Mouse (Mus musculus) heart, embryonic 10.5 days (tissue): Measurements from ENCODE around the gene Tmem238l. TPM values are rescaled to one million over a fixed set of nuclear protein-coding genes. Genes with fewer than 3 reads are reported as not detected.

Experiments used
- DNase-seq: peaks from one replicate; pipeline ENCODE4 v3.0.0-alpha.2; 2017; ENCODE audit warnings: low spot score
- H3K27ac ChIP-seq: fragments of 300-500 bp; sonication (generic); 2 replicates; pipeline ENCODE4 v1.5.1; 2016; ENCODE audit warnings: mild to moderate bottlenecking
- H3K27me3 ChIP-seq: fragments of 300-500 bp; sonication (generic); 2 replicates; pipeline ENCODE4 v1.6.1; 2016; ENCODE audit warnings: mild to moderate bottlenecking; ENCODE audit not compliant: poor library complexity, insufficient read depth, severe bottlenecking
- H3K36me3 ChIP-seq: fragments of 300-500 bp; sonication (generic); 2 replicates; pipeline ENCODE4 v1.6.1; 2016; ENCODE audit warnings: mild to moderate bottlenecking, moderate library complexity
- H3K4me1 ChIP-seq: fragments of 300-500 bp; sonication (generic); 2 replicates; pipeline ENCODE4 v1.6.1; 2016; ENCODE audit warnings: mild to moderate bottlenecking
- H3K4me3 ChIP-seq: fragments of 300-500 bp; sonication (generic); 2 replicates; pipeline ENCODE4 v1.5.1; 2016; ENCODE audit warnings: mild to moderate bottlenecking, moderate library complexity
- H3K9me3 ChIP-seq: fragments of 300-500 bp; sonication (generic); 2 replicates; pipeline ENCODE4 v1.6.1; 2016; ENCODE audit warnings: mild to moderate bottlenecking, moderate library complexity
- WGBS: fragments of 180-500 bp; shearing (Covaris S2); methylation state at CpG from one replicate; pipeline ENCODE4 v1.1.7; 2016; 5-methylcytosine and 5-hydroxymethylcytosine counted together
- polyA plus RNA-seq: library from polyadenylated mRNA; unstranded; fragments of >200 nt; fragmentation: Nextera tagmentation; extraction: Ambion mirVana; gene quantifications from 2 replicates; pipeline ENCODE4 v1.2.1, GENCODE M21; 2016

Gene Tmem238l
- polyA plus RNA-seq, 1 experiment from 2014 or later, result not detected

GRCm38 (mm10) chr11:67008528-67008927, 52.1 kb downstream of the Tmem238l start:
- peaks cover 8% of the 10 kb centered on the region; the same call in 1 of the 2 replicates for H3K27me3 ChIP-seq
- no peak for DNase-seq
- H3K4me1 ChIP-seq, result peaks cover 11% of the 10 kb centered on the region
- no peaks in the 10 kb centered on the region for H3K9me3 ChIP-seq
- no peak overlapping the region for H3K4me3 ChIP-seq
- no peaks in the 10 kb centered on the region for H3K36me3 ChIP-seq
- no peak overlapping the region for H3K27ac ChIP-seq
- WGBS, result 87% methylated on average over 4 of the region's 4 CpGs

- DNase-seq, result no peak
- Histone ChIP-seq H3K4me1 (peaks cover 11% of the 10 kb centered on the region), H3K27me3 (peaks cover 8% of the 10 kb centered on the region; the same call in 1 of the 2 replicates), H3K4me3 (0 out of 2 replicates have a peak overlapping the region, but pooled peaks have one; percentile 9), H3K27ac (peak overlapping the region; percentile 44), H3K36me3 (no peaks in the 10 kb centered on the region), H3K9me3 (no peaks in the 10 kb centered on the region)
- 19% methylated on average over 8 of the region's 8 CpGs for WGBS
Measured at GRCm38 (mm10) chr11:67010430-67010829, 54.0 kb downstream of the Tmem238l start.

GRCm38 (mm10) chr11:67011635-67012034, 55.2 kb downstream of the Tmem238l start:
- no peak overlapping the region for H3K27ac ChIP-seq
- no peaks in the 10 kb centered on the region for H3K9me3 ChIP-seq
- H3K27me3 ChIP-seq, result peaks cover 8% of the 10 kb centered on the region
- H3K36me3 ChIP-seq, result no peaks in the 10 kb centered on the region
- WGBS, result 50% methylated on average over 4 of the region's 4 CpGs
- DNase-seq, result no peak
- no peak overlapping the region for H3K4me3 ChIP-seq
- H3K4me1 ChIP-seq, result peaks cover 11% of the 10 kb centered on the region

Other genes starting within 250 kb of the Tmem238l start
- 6.9 and 13.1 TPM in 2 replicates for gene Pirt, start 44.7 kb upstream of the Tmem238l start, polyA plus RNA-seq
- 1.7 and 1.8 TPM in 2 replicates for gene Tmem220, start 68.5 kb downstream of the Tmem238l start, polyA plus RNA-seq
- gene Adprm, start 96.0 kb downstream of the Tmem238l start, polyA plus RNA-seq, result 21.7 and 22.6 TPM in 2 replicates
- 21.7 and 26.6 TPM in 2 replicates for gene Sco1, start 96.0 kb downstream of the Tmem238l start, polyA plus RNA-seq
- 0.04 TPM in 2 replicates for gene Myh3, start 121.7 kb downstream of the Tmem238l start, polyA plus RNA-seq
- not detected in 2 replicates for gene Myh2, start 214.4 kb downstream of the Tmem238l start, polyA plus RNA-seq
- 0.04 and 0.18 TPM in 2 replicates for gene Myh1, start 243.4 kb downstream of the Tmem238l start, polyA plus RNA-seq